Mouse (Mus musculus) midbrain, embryonic 16.5 days (tissue): ENCODE results near the gene Hoxd11. TPM values are rescaled to one million over a fixed set of nuclear protein-coding genes. Genes with fewer than 3 reads are reported as not detected.

ENCODE experiments used
- ATAC-seq: fragments of 200-750 bp; cut with Nextera tagmentation; 2 replicates; pipeline ENCODE4 v1.8.0; 2017; ENCODE audit warnings: moderate TSS enrichment
- H3K27ac ChIP-seq: fragments of 300-500 bp; sonication (generic); 2 replicates; pipeline ENCODE4 v1.5.1; 2014; ENCODE audit warnings: mild to moderate bottlenecking, low read length, mixed read lengths
- H3K27me3 ChIP-seq: fragments of 300-500 bp; sonication (generic); 2 replicates; pipeline ENCODE4 v1.6.1; 2014; ENCODE audit warnings: low read depth, low read length, mixed read lengths; ENCODE audit not compliant: control insufficient read depth, insufficient read depth
- H3K36me3 ChIP-seq: fragments of 300-500 bp; sonication (generic); 2 replicates; pipeline ENCODE4 v1.6.1; 2014; ENCODE audit warnings: mild to moderate bottlenecking, low read length, moderate library complexity, mixed read lengths; ENCODE audit not compliant: control insufficient read depth, insufficient read depth
- H3K4me1 ChIP-seq: fragments of 300-500 bp; sonication (generic); 2 replicates; pipeline ENCODE4 v1.6.1; 2014; ENCODE audit warnings: mild to moderate bottlenecking, low read length, mixed read lengths; ENCODE audit not compliant: control insufficient read depth, insufficient read depth
- H3K4me2 ChIP-seq: fragments of 300-500 bp; sonication (generic); 2 replicates; pipeline ENCODE4 v1.6.1; 2014; ENCODE audit warnings: mild to moderate bottlenecking, low read length, mixed read lengths
- H3K4me3 ChIP-seq: fragments of 300-500 bp; sonication (generic); 2 replicates; pipeline ENCODE4 v1.5.1; 2014; ENCODE audit warnings: low read depth, mild to moderate bottlenecking, low read length, moderate library complexity, mixed read lengths
- H3K9ac ChIP-seq: fragments of 300-500 bp; sonication (generic); 2 replicates; pipeline ENCODE4 v1.6.1; 2014; ENCODE audit warnings: low read depth, low read length, mixed read lengths
- H3K9me3 ChIP-seq: fragments of 300-500 bp; sonication (generic); replicated peaks from 2 replicates; pipeline ENCODE4 v1.6.1; 2014; ENCODE audit warnings: mild to moderate bottlenecking, low read length, mixed read lengths; ENCODE audit not compliant: control insufficient read depth, poor library complexity, severe bottlenecking
- WGBS: fragments of 180-500 bp; shearing (Covaris S2); extraction: QIAGEN DNeasy Blood & Tissue Kit; methylation state at CpG from one replicate; pipeline ENCODE4 v1.1.7; 2014; 5-methylcytosine and 5-hydroxymethylcytosine counted together
- polyA plus RNA-seq: library from polyadenylated mRNA; unstranded; fragments of >200 nt; fragmentation: Nextera tagmentation; extraction: Ambion mirVana; gene quantifications from 2 replicates; pipeline ENCODE4 v1.2.1, GENCODE M21; 2015

Gene Hoxd11
- polyA plus RNA-seq, 1 experiment from 2014 or later: not detected

GRCm38 (mm10) chr2:74669650-74670235, 9.6 kb upstream of the Hoxd11 start:
- peaks cover 7% of the 10 kb centered on the region for H3K4me1 ChIP-seq

GRCm38 (mm10) chr2:74670632-74671188, 8.6 kb upstream of the Hoxd11 start:
- Histone ChIP-seq H3K4me2 (no peak overlapping the region), H3K9me3 (no peaks in the 10 kb centered on the region), H3K4me1 (peaks cover 7% of the 10 kb centered on the region), H3K27me3 (peaks cover 86% of the 10 kb centered on the region), H3K4me3 (no peak overlapping the region), H3K36me3 (no peaks in the 10 kb centered on the region), H3K27ac (no peak overlapping the region), H3K9ac (no peak overlapping the region)
- ATAC-seq: no peak
- WGBS: 1% methylated on average over 3 of the region's 3 CpGs

More at GRCm38 (mm10) chr2:74669650-74670235, 9.6 kb upstream of the Hoxd11 start:
- Histone ChIP-seq H3K27me3 (peaks cover 86% of the 10 kb centered on the region), H3K36me3 (no peaks in the 10 kb centered on the region), H3K4me3 (no peak overlapping the region), H3K27ac (no peak overlapping the region), H3K9ac (no peak overlapping the region), H3K4me2 (no peak overlapping the region), H3K9me3 (no peaks in the 10 kb centered on the region)
- 3% methylated on average over 14 of the region's 14 CpGs for WGBS
- no peak for ATAC-seq

- Histone ChIP-seq H3K4me2 (no peak overlapping the region), H3K4me1 (peaks cover 7% of the 10 kb centered on the region), H3K4me3 (no peak overlapping the region), H3K27ac (no peak overlapping the region), H3K9ac (no peak overlapping the region), H3K27me3 (peaks cover 88% of the 10 kb centered on the region), H3K9me3 (no peaks in the 10 kb centered on the region), H3K36me3 (no peaks in the 10 kb centered on the region)
- no peak for ATAC-seq
- 3% methylated on average over 5 of the region's 5 CpGs for WGBS
These were observed 7.5 kb upstream of the Hoxd11 start for GRCm38 (mm10) chr2:74671847-74672246.

GRCm38 (mm10) chr2:74672481-74673362, 6.6 kb upstream of the Hoxd11 start:
- no peak for ATAC-seq
- H3K9me3 ChIP-seq: no peaks in the 10 kb centered on the region
- H3K27me3 ChIP-seq: peaks cover 89% of the 10 kb centered on the region
- WGBS: under 1% methylated on average over 38 of the region's 40 CpGs
- H3K4me1 ChIP-seq: peaks cover 7% of the 10 kb centered on the region
- H3K4me3 ChIP-seq: peak overlapping the region; percentile 7; the same call in 1 of the 2 replicates
- no peak overlapping the region for H3K9ac ChIP-seq
- peak overlapping the region; percentile 55 for H3K4me2 ChIP-seq
- H3K27ac ChIP-seq: no peak overlapping the region
- no peaks in the 10 kb centered on the region for H3K36me3 ChIP-seq

GRCm38 (mm10) chr2:74673835-74674425, 5.4 kb upstream of the Hoxd11 start:
- no peaks in the 10 kb centered on the region for H3K9me3 ChIP-seq
- WGBS: 1% methylated on average over 24 of the region's 24 CpGs
- no peak overlapping the region for H3K9ac ChIP-seq
- peaks cover 3% of the 10 kb centered on the region; the same call in 1 of the 2 replicates for H3K4me1 ChIP-seq
- peaks cover 94% of the 10 kb centered on the region for H3K27me3 ChIP-seq
- H3K27ac ChIP-seq: no peak overlapping the region
- no peak overlapping the region for H3K4me2 ChIP-seq
- no peak for ATAC-seq
- H3K4me3 ChIP-seq: no peak overlapping the region
- no peaks in the 10 kb centered on the region for H3K36me3 ChIP-seq

- 3% methylated on average over 47 of the region's 47 CpGs for WGBS
- no peak within 1 kb of the TSS for H3K4me3 ChIP-seq
- no peaks in the 10 kb centered on the region for H3K36me3 ChIP-seq
- no peak within 1 kb of the TSS for H3K4me2 ChIP-seq
- H3K9me3 ChIP-seq: no peaks in the 10 kb centered on the region
- H3K27ac ChIP-seq: no peak within 1 kb of the TSS
- peaks cover 93% of the 10 kb centered on the region for H3K27me3 ChIP-seq
- no peak within 1 kb of the TSS for H3K9ac ChIP-seq
- no peak for ATAC-seq
- H3K4me1 ChIP-seq: peaks cover 3% of the 10 kb centered on the region; the same call in 1 of the 2 replicates
These were observed 4.3 kb upstream of the Hoxd11 start, which contains the start of gene Hoxd12 for GRCm38 (mm10) chr2:74674881-74675665. Gene Hoxd12 (plus strand): TSS chr2:74675013.

GRCm38 (mm10) chr2:74675666-74676282, 3.6 kb upstream of the Hoxd11 start:
- H3K9ac ChIP-seq: no peak overlapping the region
- WGBS: 6% methylated on average over 24 of the region's 24 CpGs
- peaks cover 96% of the 10 kb centered on the region for H3K27me3 ChIP-seq
- no peak for ATAC-seq
- peaks cover 3% of the 10 kb centered on the region; the same call in 1 of the 2 replicates for H3K4me1 ChIP-seq
- no peaks in the 10 kb centered on the region for H3K9me3 ChIP-seq
- H3K4me3 ChIP-seq: no peak overlapping the region
- no peak overlapping the region for H3K4me2 ChIP-seq
- H3K27ac ChIP-seq: no peak overlapping the region
- no peaks in the 10 kb centered on the region for H3K36me3 ChIP-seq
